Mouse (Mus musculus) MEL (cell line): ENCODE data around the gene Arntl. TPM values are rescaled to one million over a fixed set of nuclear protein-coding genes. Genes with fewer than 3 reads are reported as not detected.

Experiments used
- DNase-seq: peaks from one replicate; pipeline ENCODE4 v3.0.0; 2011; ENCODE audit warnings: low read depth, low spot score
- H3K27ac ChIP-seq: 2 replicates; pipeline ENCODE4 v1.5.1; 2012; ENCODE audit warnings: low read depth, mild to moderate bottlenecking, control low read depth, low read length, moderate library complexity; ENCODE audit not compliant: control insufficient read depth
- H3K27me3 ChIP-seq, 2 experiments: fragments of 150-350 bp in 1 of 2; sonication (generic) in 1 of 2; 2 replicates each; pipeline ENCODE4 v1.6.1; 2012; ENCODE audit warnings: low read length in 2 of 2, mild to moderate bottlenecking in 2 of 2, improper control_type of control experiment in 1 of 2, moderate library complexity in 1 of 2; ENCODE audit not compliant: insufficient read depth in 2 of 2, control insufficient read depth in 1 of 2
- H3K36me3 ChIP-seq, 2 experiments: 2 replicates each; pipeline ENCODE4 v1.6.1; 2012 to 2014; ENCODE audit warnings: low read length in 2 of 2, improper control_type of control experiment in 1 of 2, inconsistent platforms in 1 of 2, mild to moderate bottlenecking in 1 of 2; ENCODE audit not compliant: insufficient read depth in 2 of 2, control insufficient read depth in 1 of 2
- H3K4me1 ChIP-seq, 2 experiments: fragments of 150-350 bp in 1 of 2; sonication (generic) in 1 of 2; 2 replicates each; pipeline ENCODE4 v1.6.1; 2012; ENCODE audit warnings: low read length in 2 of 2, improper control_type of control experiment in 1 of 2, mild to moderate bottlenecking in 1 of 2; ENCODE audit not compliant: insufficient read depth in 2 of 2, control insufficient read depth in 1 of 2
- H3K4me3 ChIP-seq, 2 experiments: fragments of 150-350 bp in 1 of 2; sonication (generic) in 1 of 2; 2 replicates each; pipeline ENCODE4 v1.5.1; 2012; ENCODE audit warnings: low read depth in 2 of 2, low read length in 2 of 2, mild to moderate bottlenecking in 2 of 2, moderate library complexity in 2 of 2, control low read depth in 1 of 2, improper control_type of control experiment in 1 of 2; ENCODE audit not compliant: control insufficient read depth in 1 of 2, insufficient read depth in 1 of 2
- H3K79me2 ChIP-seq: 2 replicates; pipeline ENCODE4 v1.6.1; 2012; ENCODE audit warnings: mild to moderate bottlenecking, low read length, moderate library complexity; ENCODE audit not compliant: control insufficient read depth, poor library complexity, insufficient read depth
- H3K9ac ChIP-seq: 2 replicates; pipeline ENCODE4 v1.6.1; 2012; ENCODE audit warnings: low read depth, mild to moderate bottlenecking, control low read depth, low read length, moderate library complexity; ENCODE audit not compliant: control insufficient read depth, poor library complexity, severe bottlenecking
- H3K9me3 ChIP-seq: fragments of 150-350 bp; sonication (generic); replicated peaks from 2 replicates; pipeline ENCODE4 v1.6.1; 2012; ENCODE audit warnings: mild to moderate bottlenecking, low read length, improper control_type of control experiment, moderate library complexity; ENCODE audit not compliant: insufficient read depth
- BHLHE40 ChIP-seq: IDR thresholded peaks from 2 replicates; pipeline ENCODE4 v1.6.1; 2012; ENCODE audit warnings: low read depth, mild to moderate bottlenecking, inconsistent platforms, low read length, improper control_type of control experiment, borderline replicate concordance
- CHD1 ChIP-seq: IDR thresholded peaks from 2 replicates; pipeline ENCODE4 v1.6.1; 2012; ENCODE audit warnings: low read depth, mild to moderate bottlenecking, inconsistent platforms, low read length, improper control_type of control experiment
- CHD2 ChIP-seq: IDR thresholded peaks from 2 replicates; pipeline ENCODE4 v1.6.1; 2011; ENCODE audit warnings: low read length, improper control_type of control experiment
- E2F4 ChIP-seq: IDR thresholded peaks from 2 replicates; pipeline ENCODE4 v1.6.1; 2011; ENCODE audit warnings: low read depth, low read length, improper control_type of control experiment, borderline replicate concordance
- ELF1 ChIP-seq: IDR thresholded peaks from 2 replicates; pipeline ENCODE4 v1.6.1; 2014; ENCODE audit warnings: low read depth, mild to moderate bottlenecking, inconsistent platforms, low read length, improper control_type of control experiment, moderate library complexity
- EP300 ChIP-seq, 2 experiments: IDR thresholded peaks; 2 replicates each; pipeline ENCODE4 v1.6.1; 2011; ENCODE audit warnings: improper control_type of control experiment in 2 of 2, low read length in 2 of 2, low read depth in 1 of 2, mild to moderate bottlenecking in 1 of 2
- GABPA ChIP-seq: IDR thresholded peaks from 2 replicates; pipeline ENCODE4 v1.6.1; 2012; ENCODE audit warnings: low read depth, mild to moderate bottlenecking, inconsistent platforms, low read length, improper control_type of control experiment, moderate library complexity
- KAT2A ChIP-seq: conservative IDR thresholded peaks from 2 replicates; pipeline ENCODE4 v1.6.1; 2012; ENCODE audit warnings: low read depth, low read length, improper control_type of control experiment, inconsistent platforms
- MAFK ChIP-seq: IDR thresholded peaks from 2 replicates; pipeline ENCODE4 v1.6.1; 2011; ENCODE audit warnings: low read depth, mild to moderate bottlenecking, low read length, improper control_type of control experiment, borderline replicate concordance
- MAZ ChIP-seq: IDR thresholded peaks from 2 replicates; pipeline ENCODE4 v1.6.1; 2012; ENCODE audit warnings: low read depth, mild to moderate bottlenecking, inconsistent platforms, low read length, improper control_type of control experiment
- MEF2A ChIP-seq: IDR thresholded peaks from 2 replicates; pipeline ENCODE4 v1.6.1; 2014; ENCODE audit warnings: low read depth, mild to moderate bottlenecking, inconsistent platforms, low read length, improper control_type of control experiment; ENCODE audit not compliant: poor library complexity, insufficient replicate concordance, severe bottlenecking; ENCODE audit errors: extremely low read depth
- MYC ChIP-seq: IDR thresholded peaks from 2 replicates; pipeline ENCODE4 v1.6.1; 2011; ENCODE audit warnings: low read depth, mild to moderate bottlenecking, low read length, improper control_type of control experiment, moderate library complexity
- NRF1 ChIP-seq: IDR thresholded peaks from 2 replicates; pipeline ENCODE4 v1.6.1; 2014; ENCODE audit warnings: low read depth, mild to moderate bottlenecking, inconsistent platforms, low read length, improper control_type of control experiment, moderate library complexity; ENCODE audit not compliant: poor library complexity, insufficient read depth, severe bottlenecking
- POLR2AphosphoS2 ChIP-seq: IDR thresholded peaks from 2 replicates; pipeline ENCODE4 v1.6.1; 2011; ENCODE audit warnings: low read length, improper control_type of control experiment
- SIN3A ChIP-seq: IDR thresholded peaks from 2 replicates; pipeline ENCODE4 v1.6.1; 2012; ENCODE audit warnings: low read length, improper control_type of control experiment, inconsistent platforms
- TAL1 ChIP-seq: IDR thresholded peaks from 2 replicates; pipeline ENCODE4 v1.6.1; 2012; ENCODE audit warnings: mild to moderate bottlenecking, inconsistent platforms, low read length, moderate library complexity, mixed read lengths
- TBP ChIP-seq: IDR thresholded peaks from 2 replicates; pipeline ENCODE4 v1.8.0; 2011; ENCODE audit warnings: low read depth, low read length, improper control_type of control experiment
- TCF12 ChIP-seq: IDR thresholded peaks from 2 replicates; pipeline ENCODE4 v1.6.1; 2014; ENCODE audit warnings: low read depth, mild to moderate bottlenecking, inconsistent platforms, low read length, improper control_type of control experiment, moderate library complexity
- USF1 ChIP-seq: IDR thresholded peaks from 2 replicates; pipeline ENCODE4 v1.6.1; 2014; ENCODE audit warnings: low read depth, mild to moderate bottlenecking, inconsistent platforms, low read length, improper control_type of control experiment, moderate library complexity
- ZKSCAN1 ChIP-seq: IDR thresholded peaks from 2 replicates; pipeline ENCODE4 v1.6.1; 2012; ENCODE audit warnings: low read depth, mild to moderate bottlenecking, inconsistent platforms, low read length, improper control_type of control experiment, moderate library complexity
- polyA plus RNA-seq, 2 experiments: library from polyadenylated mRNA; stranded (reverse) in 1 of 2; unstranded in 1 of 2; fragments of >175 nt in 1 of 2; fragments of >200 nt in 1 of 2; gene quantifications; 2 replicates each; pipeline versions ENCODE4 v1.2.1 to v1.2.4; 2012; ENCODE audit warnings: low replicate concordance in 2 of 2, low read depth in 1 of 2; ENCODE audit not compliant: insufficient read length in 2 of 2, insufficient read depth in 1 of 2, missing spikeins in 1 of 2
- total RNA-seq: library from RNA; depleted of rRNA; stranded (reverse); fragments of 300-350 nt; gene quantifications from 2 replicates; pipeline ENCODE4 v1.2.3, GENCODE M21; 2012

Gene Arntl
- total and polyA plus RNA-seq, 3 experiments, result 2.0 to 4.5 TPM; not detected in 1

DNA sequence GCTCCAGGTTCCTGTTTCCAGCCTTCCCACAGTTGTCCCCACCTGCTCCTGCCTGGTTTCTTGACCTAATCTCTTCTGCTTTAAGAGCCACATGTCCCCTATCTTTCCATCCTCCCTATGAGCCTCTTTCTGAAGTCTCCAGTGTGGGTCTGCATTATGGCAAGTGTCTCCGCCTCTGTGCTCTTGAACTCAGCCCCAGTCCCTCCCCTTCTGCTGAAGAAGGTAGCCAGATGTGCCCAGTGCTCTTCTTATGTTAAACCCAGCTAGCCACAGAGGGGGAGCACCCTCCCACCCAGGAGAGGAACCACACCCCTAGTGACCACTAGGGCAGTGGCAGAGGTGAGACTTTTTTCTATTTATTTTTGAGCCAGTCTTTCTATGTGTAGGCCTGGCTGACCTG, 56.7 kb downstream of the Arntl start:
- Histone ChIP-seq H3K9ac (no peak overlapping the region), H3K27me3 (no peaks in the 10 kb centered on the region)
- no peak for DNase-seq

DNA sequence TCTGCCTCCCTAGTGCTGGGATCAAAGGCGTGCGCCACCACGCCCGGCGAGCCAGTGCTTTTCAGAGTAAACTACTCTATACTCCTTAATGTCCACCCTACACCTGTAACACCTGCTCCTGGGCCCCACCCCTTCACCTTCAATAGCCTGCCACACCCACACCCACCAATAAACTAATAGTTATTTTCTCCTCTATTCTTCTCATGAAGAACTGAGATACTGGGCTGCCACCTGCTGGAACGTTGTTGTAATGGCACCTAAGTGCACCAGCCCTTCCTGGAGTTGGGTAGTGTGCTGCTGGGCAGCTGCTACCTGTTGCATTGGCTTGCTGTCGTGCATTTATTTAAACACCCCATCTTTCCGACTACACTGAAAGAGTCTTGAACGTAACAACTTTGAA, 61.0 kb downstream of the Arntl start:
- H3K36me3 ChIP-seq, result no peaks in the 10 kb centered on the region
- TF ChIP-seq MAFK (no peak), MAZ (no peak), ELF1 (no peak), E2F4 (no peak), KAT2A (no peak), POLR2AphosphoS2 (no peak), MYC (no peak), CHD2 (no peak), NRF1 (no peak)
- TF ChIP-seq, all 39 proteins: peak for 0
- H3K27me3 ChIP-seq, result no peaks in the 10 kb centered on the region
- no peaks in the 10 kb centered on the region for H3K79me2 ChIP-seq
- H3K27ac ChIP-seq, result no peak overlapping the region
- no peaks in the 10 kb centered on the region for H3K9me3 ChIP-seq
- no peak overlapping the region for H3K9ac ChIP-seq
- no peaks in the 10 kb centered on the region for H3K4me1 ChIP-seq
- no peak overlapping the region for H3K4me3 ChIP-seq
- no peak for DNase-seq

More for the DNA sequence above, 56.7 kb downstream of the Arntl start:
- no peaks in the 10 kb centered on the region for H3K4me1 ChIP-seq
- TF ChIP-seq TCF12, result no peak
- TF ChIP-seq GABPA, result no peak
- TF ChIP-seq E2F4, result no peak
- TF ChIP-seq CHD1, result no peak
- no peak for TF ChIP-seq USF1
- no peak for TF ChIP-seq CHD2
- no peak for TF ChIP-seq MAFK
- no peak for TF ChIP-seq SIN3A
- TF ChIP-seq KAT2A, result no peak
- TF ChIP-seq MYC, result no peak
- TF ChIP-seq TAL1, result no peak
- no peak for TF ChIP-seq MEF2A
- no peak for TF ChIP-seq ZKSCAN1
- no peak for TF ChIP-seq EP300 (IDR thresholded peaks at IDR 0.05; ENCODE audit: low read depth in 1 of 2, low read length in 2 of 2)
- TF ChIP-seq TBP, result no peak
- TF ChIP-seq BHLHE40, result no peak
- H3K9me3 ChIP-seq, result no peaks in the 10 kb centered on the region
- no peaks in the 10 kb centered on the region for H3K79me2 ChIP-seq
- H3K36me3 ChIP-seq, result no peaks in the 10 kb centered on the region
- H3K4me3 ChIP-seq, result no peak overlapping the region
- H3K27ac ChIP-seq, result no peak overlapping the region
